Mouse (Mus musculus) ZHBTc4 (cell line): ENCODE measurements around the gene Rgs19.

Experiments
- DNase-seq: peaks from one replicate; pipeline ENCODE4 v3.0.0-alpha.2; 2011; ENCODE audit warnings: low read depth, low spot score

Rgs19 gene

GRCm38 (mm10) chr2:181693339-181694280 lies at the start of gene Rgs19:
Gene Rgs19 (minus strand): TSS chr2:181693977.
- DNase-seq = peak; percentile 81

GRCm38 (mm10) chr2:181730051-181730450 lies 36.3 kb upstream of the Rgs19 start:
- no peak for DNase-seq

- DNase-seq = no peak
Measured at GRCm38 (mm10) chr2:181727659-181728262, 34.0 kb upstream of the Rgs19 start.

GRCm38 (mm10) chr2:181722213-181722612 lies 28.4 kb upstream of the Rgs19 start:
- DNase-seq = peak; percentile 62

- no peak for DNase-seq
Measured at GRCm38 (mm10) chr2:181721200-181721599, 27.4 kb upstream of the Rgs19 start.

- DNase-seq = no peak
Measured at GRCm38 (mm10) chr2:181720061-181720460, 26.3 kb upstream of the Rgs19 start.

- no peak for DNase-seq
Measured at GRCm38 (mm10) chr2:181716991-181717390, 23.2 kb upstream of the Rgs19 start.

GRCm38 (mm10) chr2:181715382-181715781 lies 21.6 kb upstream of the Rgs19 start:
- DNase-seq = no peak

DNA sequence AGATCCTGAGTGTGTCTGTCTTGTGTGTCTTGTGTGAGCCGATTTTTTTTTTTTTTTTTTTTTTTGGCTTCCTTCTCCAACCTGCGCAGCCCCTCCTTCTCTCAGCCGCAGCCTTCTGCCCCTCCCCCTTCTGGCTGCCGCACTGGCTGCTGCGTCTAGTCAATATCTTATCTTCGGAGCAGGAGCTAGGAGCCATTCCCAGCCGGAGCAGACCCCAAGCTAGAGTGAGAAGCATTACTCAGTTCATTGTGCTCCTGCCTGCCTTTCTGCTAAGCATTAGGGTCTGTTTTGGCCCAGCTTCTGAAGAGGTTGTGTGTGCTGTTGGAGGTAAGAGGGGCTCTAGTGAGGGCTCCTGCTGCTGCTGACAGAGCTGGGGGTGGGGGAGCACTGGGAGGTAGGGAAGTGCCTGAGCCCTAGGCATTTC lies 21.1 kb upstream of the Rgs19 start, which contains the start of gene Oprl1:
TSS of gene Oprl1 (plus strand) at position 114 of the 424 bp plus-strand sequence.
- DNase-seq = peak; percentile 42

DNA sequence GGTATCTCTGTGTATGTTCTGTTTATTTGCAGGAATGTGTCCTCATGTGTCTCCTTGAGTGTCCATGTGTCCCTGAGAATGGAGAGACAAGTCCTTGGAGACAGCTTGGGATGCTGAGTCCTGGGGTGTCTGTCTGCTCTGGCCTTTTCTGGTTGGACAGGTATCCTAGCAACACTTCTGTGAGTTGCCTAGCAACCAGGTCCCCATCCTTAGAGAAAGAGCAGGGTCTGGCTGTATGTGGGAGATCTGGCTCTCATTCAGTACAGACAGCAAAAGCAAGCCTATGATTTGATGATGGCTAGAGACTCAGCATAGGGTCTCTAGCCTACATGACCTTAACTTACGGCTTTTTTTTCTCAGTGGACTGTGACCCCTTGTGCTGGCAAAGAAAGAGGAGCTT lies 20.0 kb upstream of the Rgs19 start:
- no peak for DNase-seq

- DNase-seq = no peak
Measured at GRCm38 (mm10) chr2:181706668-181707067, 12.9 kb upstream of the Rgs19 start.

DNA sequence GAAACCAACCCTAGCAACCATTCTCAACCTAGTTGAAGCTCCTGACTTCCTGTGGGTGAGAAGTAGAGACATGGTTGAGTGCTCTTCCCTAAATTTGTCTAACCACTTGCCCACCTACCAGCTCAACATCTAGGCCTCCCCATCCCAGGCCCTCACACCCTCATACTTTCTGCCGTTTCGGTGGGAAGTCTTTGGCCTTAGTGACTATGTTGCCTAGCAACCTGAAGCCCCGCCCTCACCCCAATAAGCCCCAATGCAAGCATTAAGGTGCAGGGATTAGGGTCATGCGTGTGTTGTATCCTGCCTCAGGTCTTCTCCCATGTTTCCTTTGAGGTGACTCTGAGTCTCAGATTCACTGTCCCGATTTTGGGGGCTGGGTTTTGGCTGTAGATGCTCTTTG lies 4.5 kb upstream of the Rgs19 start, which contains the start of gene Lkaaear1:
TSS of gene Lkaaear1 (minus strand) at position 202 of the 400 bp plus-strand sequence.
- no peak for DNase-seq

- DNase-seq = peak; percentile 68
Measured at GRCm38 (mm10) chr2:181696801-181697420, 3.1 kb upstream of the Rgs19 start.

DNA sequence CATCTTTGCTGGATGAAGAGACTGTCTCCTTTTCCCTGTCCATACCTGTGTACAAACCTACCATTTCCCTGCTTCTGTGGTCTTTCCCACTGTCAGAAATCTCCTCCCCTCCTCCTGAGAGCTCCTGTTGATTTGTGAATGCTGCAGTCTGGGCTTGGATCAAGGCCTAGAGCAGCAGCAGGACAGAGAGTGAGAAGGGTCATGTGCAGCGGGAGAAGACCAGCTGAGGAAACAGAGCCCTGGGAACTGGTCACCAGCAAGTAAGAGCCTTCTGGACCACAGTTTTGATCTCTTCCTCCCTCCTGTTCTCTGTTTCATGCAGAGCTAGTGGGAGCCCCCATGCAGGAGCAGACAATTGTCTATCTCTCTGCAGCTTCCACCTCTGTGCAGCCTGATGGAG lies 2.0 kb upstream of the Rgs19 start:
- no peak for DNase-seq

DNA sequence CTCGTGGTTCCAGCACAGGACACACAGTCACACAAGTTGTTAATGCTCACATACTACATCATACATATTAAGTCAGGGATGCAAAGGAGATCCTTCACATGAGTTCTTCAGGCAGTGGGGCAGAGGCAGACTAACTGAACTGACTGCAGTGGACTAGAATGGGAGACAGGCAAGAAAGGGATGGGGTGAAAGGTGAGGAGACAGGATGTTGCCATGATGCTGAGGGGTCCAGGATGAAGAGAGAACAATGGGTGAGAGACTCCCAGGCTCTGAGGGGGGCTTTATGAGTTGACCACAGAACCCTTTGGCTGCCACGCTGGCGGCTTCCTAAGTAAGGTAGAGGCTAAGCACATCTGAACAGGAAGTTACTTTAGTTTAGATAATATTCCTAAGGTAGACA lies 804 bp upstream of the Rgs19 start:
- DNase-seq = no peak

DNA sequence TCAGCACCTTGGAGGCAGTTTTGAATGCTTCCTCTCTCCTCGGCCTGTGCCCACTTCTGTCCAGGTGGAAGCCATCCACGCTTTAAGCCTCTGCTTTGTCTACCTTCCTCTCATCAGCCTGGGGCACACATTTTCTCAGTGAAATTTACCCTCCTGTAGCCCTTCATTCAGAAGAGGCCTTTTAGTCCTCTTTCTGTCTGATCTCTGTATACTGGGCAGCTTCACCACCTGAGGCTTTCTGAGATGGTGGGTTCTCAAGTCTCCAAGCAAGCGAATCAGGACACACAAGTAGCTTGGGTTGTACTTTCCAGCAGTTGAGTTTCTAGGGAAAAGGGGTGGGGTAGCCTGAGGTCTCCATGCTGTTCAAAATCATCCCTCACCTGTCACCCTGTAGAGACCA lies 1.5 kb downstream of the Rgs19 start:
- no peak for DNase-seq

- DNase-seq = no peak
Measured at GRCm38 (mm10) chr2:181691571-181691970, 2.2 kb downstream of the Rgs19 start.

DNA sequence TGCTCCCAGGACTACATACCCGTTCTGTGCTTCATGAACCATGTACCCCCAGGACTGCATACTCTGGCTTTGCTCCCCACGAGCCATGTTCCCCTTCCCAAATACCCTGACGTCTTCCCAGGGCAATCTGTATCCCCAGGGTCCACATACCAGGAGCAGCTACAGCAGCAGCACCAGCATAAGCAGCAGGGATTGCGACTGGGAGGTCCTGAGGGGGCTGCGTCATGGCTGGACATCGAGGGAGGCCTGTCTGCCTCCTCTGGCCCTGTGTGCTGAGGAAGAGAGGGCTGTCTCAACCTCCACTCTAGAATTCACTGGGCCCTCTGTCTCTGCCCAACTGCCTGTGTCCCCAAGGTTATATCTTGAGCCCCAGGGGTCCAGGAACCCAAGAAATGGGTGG lies 2.7 kb downstream of the Rgs19 start:
- DNase-seq = no peak

DNA sequence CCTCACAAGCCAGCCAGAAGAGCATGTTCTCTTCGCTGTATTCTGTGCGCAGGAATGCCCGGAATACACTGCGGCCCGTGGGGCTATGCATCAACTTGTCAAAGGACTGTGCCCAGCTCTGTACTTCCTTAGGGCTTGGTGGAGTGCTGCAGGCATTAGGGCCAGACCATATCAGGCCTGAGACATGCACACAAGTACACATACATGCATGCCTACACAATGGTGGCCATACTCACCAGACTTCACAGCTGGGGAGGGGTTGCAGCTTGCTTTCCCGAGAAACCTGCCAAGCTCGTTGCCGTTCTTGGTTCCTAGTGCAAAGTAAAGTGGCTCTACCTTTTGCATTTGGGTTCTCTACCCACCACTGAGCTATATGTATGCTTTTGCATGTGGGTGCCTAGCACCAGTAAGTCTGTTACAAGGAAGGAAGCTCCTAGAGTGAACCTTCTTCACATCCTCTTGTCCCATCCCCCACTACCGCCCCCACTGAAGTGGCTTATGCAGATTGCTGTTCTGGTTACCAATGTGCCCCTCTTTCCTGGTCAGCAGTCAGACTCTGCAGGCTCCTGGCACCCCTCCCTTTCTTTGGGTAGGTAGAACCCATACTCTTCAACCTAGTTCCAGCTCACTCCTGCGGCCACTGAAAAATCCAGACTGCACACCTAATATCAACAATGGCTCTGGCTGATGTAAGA lies 4.2 kb downstream of the Rgs19 start:
- no peak for DNase-seq

DNA sequence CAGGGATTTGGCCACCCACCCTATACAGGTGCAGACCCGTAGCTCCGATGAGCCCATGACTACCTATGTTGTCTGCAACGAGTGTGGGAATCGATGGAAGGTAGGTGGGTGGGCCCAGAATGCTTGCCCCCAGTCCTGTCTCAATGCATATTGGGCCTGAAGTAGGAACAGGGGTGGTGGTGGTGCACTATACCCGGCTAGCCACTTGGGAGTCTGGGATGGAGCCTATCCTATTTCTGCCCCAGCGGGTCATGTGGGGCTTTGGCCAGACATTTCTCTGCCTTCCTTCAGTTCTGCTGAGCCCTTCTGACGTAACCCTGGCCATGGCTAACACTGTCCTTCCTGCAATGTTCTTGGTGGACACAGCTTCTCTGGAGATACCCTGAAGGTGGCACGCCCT lies 6.2 kb downstream of the Rgs19 start:
- no peak for DNase-seq

- DNase-seq = no peak
Measured at GRCm38 (mm10) chr2:181685686-181686085, 8.1 kb downstream of the Rgs19 start.

DNA sequence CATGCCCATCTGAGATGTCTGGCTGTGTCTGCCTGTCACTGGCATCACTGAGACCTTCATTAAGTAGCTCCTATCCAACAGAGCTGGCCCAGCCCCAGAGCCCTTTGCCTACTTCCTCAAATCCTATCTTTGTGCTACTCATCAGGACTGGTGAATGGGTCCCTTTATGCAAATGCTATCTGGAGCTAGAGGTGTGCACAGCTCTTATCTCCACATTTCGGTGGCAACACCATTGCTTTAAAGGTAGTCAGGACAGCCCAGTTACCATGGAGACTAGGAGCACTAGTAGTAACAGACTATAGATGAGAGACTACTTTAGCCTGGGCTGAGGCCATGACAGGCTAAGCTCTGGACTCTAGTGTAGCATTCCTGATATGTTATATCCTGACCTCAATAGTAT lies 9.1 kb downstream of the Rgs19 start:
- no peak for DNase-seq
